Mouse (Mus musculus): ENCODE measurements at regions not wholly inside any gene's neighbourhood (a gene's known extent, or its start where the extent isn't known, plus 50 kb on each side); places are given as distances from the start of the nearest gene placed in this dataset.
"Not testable (repeated sequence)": the region's sequence is repeated elsewhere in the genome, so short reads cannot be mapped to it uniquely, and the experiment has no call there.

GRCm38 (mm10) chr7:92984701-92985682 is 94.7 kb upstream of the Fam181b start:
- DNase-seq (ENCODE audit: extremely low read depth, low read depth, low spot score), result peak; percentile 10
- 66% methylated on average over 18 of the region's 18 CpGs for WGBS
- H3K9ac ChIP-seq (ENCODE audit: low read depth, low read length), result no peak overlapping the region
- no peaks in the 10 kb centered on the region for H3K27me3 ChIP-seq (ENCODE audit: control insufficient read depth, insufficient read depth, low read length)
- H3K4me1 ChIP-seq (ENCODE audit: control insufficient read depth, insufficient read depth, low read length), result no peaks in the 10 kb centered on the region
- H3K79me2 ChIP-seq (ENCODE audit: control insufficient read depth, insufficient read depth, low read length), result no peaks in the 10 kb centered on the region
- no peak for TF ChIP-seq CTCF (IDR thresholded peaks at IDR 0.05; ENCODE audit: low read depth, low read length)
- TF ChIP-seq POLR2A (IDR thresholded peaks at IDR 0.05; ENCODE audit: extremely low read depth, insufficient read depth, low read length), result no peak
- H3K27ac ChIP-seq (replicated peaks; ENCODE audit: insufficient read depth, low read depth, low read length), result no peak overlapping the region
- H3K4me3 ChIP-seq (ENCODE audit: insufficient read depth, low read depth, low read length), result no peak overlapping the region
- no peaks in the 10 kb centered on the region for H3K36me3 ChIP-seq (ENCODE audit: control insufficient read depth, insufficient read depth, low read length)

GRCm38 (mm10) chr7:92985683-92986070 is 94.0 kb upstream of the Fam181b start:
- Histone ChIP-seq H3K9ac (ENCODE audit: low read depth, low read length) (no peak overlapping the region), H3K27ac (replicated peaks; ENCODE audit: insufficient read depth, low read depth, low read length) (no peak overlapping the region), H3K4me1 (ENCODE audit: control insufficient read depth, insufficient read depth, low read length) (no peaks in the 10 kb centered on the region), H3K27me3 (ENCODE audit: control insufficient read depth, insufficient read depth, low read length) (no peaks in the 10 kb centered on the region), H3K4me3 (ENCODE audit: insufficient read depth, low read depth, low read length) (no peak overlapping the region), H3K36me3 (ENCODE audit: control insufficient read depth, insufficient read depth, low read length) (no peaks in the 10 kb centered on the region), H3K79me2 (ENCODE audit: control insufficient read depth, insufficient read depth, low read length) (no peaks in the 10 kb centered on the region)
- 79% methylated on average over 2 of the region's 2 CpGs for WGBS
- no peak for TF ChIP-seq CTCF (IDR thresholded peaks at IDR 0.05; ENCODE audit: low read depth, low read length)
- no peak for TF ChIP-seq POLR2A (IDR thresholded peaks at IDR 0.05; ENCODE audit: extremely low read depth, insufficient read depth, low read length)
- DNase-seq (ENCODE audit: extremely low read depth, low read depth, low spot score), result no peak

GRCm38 (mm10) chr7:92998886-92999285 is 80.8 kb upstream of the Fam181b start:
- no peaks in the 10 kb centered on the region for H3K36me3 ChIP-seq (ENCODE audit: control insufficient read depth, insufficient read depth, low read length)
- TF ChIP-seq CTCF (IDR thresholded peaks at IDR 0.05; ENCODE audit: low read depth, low read length) (no peak), POLR2A (IDR thresholded peaks at IDR 0.05; ENCODE audit: extremely low read depth, insufficient read depth, low read length) (no peak)
- H3K27me3 ChIP-seq (ENCODE audit: control insufficient read depth, insufficient read depth, low read length), result no peaks in the 10 kb centered on the region
- DNase-seq (ENCODE audit: extremely low read depth, low read depth, low spot score), result no peak
- H3K4me3 ChIP-seq (ENCODE audit: insufficient read depth, low read depth, low read length), result no peak overlapping the region
- H3K9ac ChIP-seq (ENCODE audit: low read depth, low read length), result no peak overlapping the region
- H3K4me1 ChIP-seq (ENCODE audit: control insufficient read depth, insufficient read depth, low read length), result no peaks in the 10 kb centered on the region
- H3K79me2 ChIP-seq (ENCODE audit: control insufficient read depth, insufficient read depth, low read length), result no peaks in the 10 kb centered on the region
- no peak overlapping the region for H3K27ac ChIP-seq (replicated peaks; ENCODE audit: insufficient read depth, low read depth, low read length)
- WGBS, result 81% methylated on average over 3 of the region's 3 CpGs

- 58% methylated on average over 5 of the region's 5 CpGs for WGBS
- not testable (repeated sequence) for H3K4me3 ChIP-seq (ENCODE audit: insufficient read depth, low read depth, low read length); H3K27ac ChIP-seq (replicated peaks; ENCODE audit: insufficient read depth, low read depth, low read length); H3K9ac ChIP-seq (ENCODE audit: low read depth, low read length); H3K36me3 ChIP-seq (ENCODE audit: control insufficient read depth, insufficient read depth, low read length); H3K27me3 ChIP-seq (ENCODE audit: control insufficient read depth, insufficient read depth, low read length); H3K79me2 ChIP-seq (ENCODE audit: control insufficient read depth, insufficient read depth, low read length); H3K4me1 ChIP-seq (ENCODE audit: control insufficient read depth, insufficient read depth, low read length)
- DNase-seq (ENCODE audit: extremely low read depth, low read depth, low spot score), result peak; percentile 63
Measured at GRCm38 (mm10) chr7:93006694-93007231, 72.9 kb upstream of the Fam181b start.

- DNase-seq (ENCODE audit: extremely low read depth, low read depth, low spot score), result no peak
- Histone ChIP-seq H3K9ac (ENCODE audit: low read depth, low read length) (no peak overlapping the region), H3K4me3 (ENCODE audit: insufficient read depth, low read depth, low read length) (no peak overlapping the region), H3K79me2 (ENCODE audit: control insufficient read depth, insufficient read depth, low read length) (no peaks in the 10 kb centered on the region), H3K27me3 (ENCODE audit: control insufficient read depth, insufficient read depth, low read length) (no peaks in the 10 kb centered on the region), H3K4me1 (ENCODE audit: control insufficient read depth, insufficient read depth, low read length) (peaks cover 2% of the 10 kb centered on the region; the same call in 1 of the 2 replicates), H3K36me3 (ENCODE audit: control insufficient read depth, insufficient read depth, low read length) (no peaks in the 10 kb centered on the region), H3K27ac (replicated peaks; ENCODE audit: insufficient read depth, low read depth, low read length) (no peak overlapping the region)
- 78% methylated on average over 4 of the region's 4 CpGs for WGBS
- no peak for TF ChIP-seq CTCF (IDR thresholded peaks at IDR 0.05; ENCODE audit: low read depth, low read length)
- TF ChIP-seq POLR2A (IDR thresholded peaks at IDR 0.05; ENCODE audit: extremely low read depth, insufficient read depth, low read length), result no peak
Measured at GRCm38 (mm10) chr7:93007721-93008120, 71.9 kb upstream of the Fam181b start.

GRCm38 (mm10) chr7:93019390-93019789 is 60.3 kb upstream of the Fam181b start:
- no peak for DNase-seq (ENCODE audit: extremely low read depth, low read depth, low spot score)
- Histone ChIP-seq H3K27me3 (ENCODE audit: control insufficient read depth, insufficient read depth, low read length) (no peaks in the 10 kb centered on the region), H3K4me3 (ENCODE audit: insufficient read depth, low read depth, low read length) (no peak overlapping the region), H3K4me1 (ENCODE audit: control insufficient read depth, insufficient read depth, low read length) (no peaks in the 10 kb centered on the region), H3K9ac (ENCODE audit: low read depth, low read length) (no peak overlapping the region), H3K27ac (replicated peaks; ENCODE audit: insufficient read depth, low read depth, low read length) (no peak overlapping the region), H3K36me3 (ENCODE audit: control insufficient read depth, insufficient read depth, low read length) (no peaks in the 10 kb centered on the region), H3K79me2 (ENCODE audit: control insufficient read depth, insufficient read depth, low read length) (no peaks in the 10 kb centered on the region)
- TF ChIP-seq CTCF (IDR thresholded peaks at IDR 0.05; ENCODE audit: low read depth, low read length), result no peak
- TF ChIP-seq POLR2A (IDR thresholded peaks at IDR 0.05; ENCODE audit: extremely low read depth, insufficient read depth, low read length), result no peak
- 94% methylated on average over 1 of the region's 1 CpGs for WGBS
